Mouse (Mus musculus) layer of hippocampus, postnatal 25 days (tissue): ENCODE data around the gene Tuba8. TPM values are rescaled to one million over a fixed set of nuclear protein-coding genes. Genes with fewer than 3 reads are reported as not detected.

Source experiments
- DNase-seq, 2 experiments: peaks; one replicate each; pipeline ENCODE4 v3.0.0; 2022; ENCODE audit warnings: mixed read lengths in 2 of 2, low spot score in 1 of 2; ENCODE audit errors: extremely low spot score in 1 of 2
- total RNA-seq, 2 experiments: library from RNA; stranded (reverse); gene quantifications; 2 replicates each; pipeline ENCODE4 v1.2.3; 2021

Tuba8 gene
- total RNA-seq, 2 experiments from 2014 or later, result 4.3 to 5.3 TPM

DNA sequence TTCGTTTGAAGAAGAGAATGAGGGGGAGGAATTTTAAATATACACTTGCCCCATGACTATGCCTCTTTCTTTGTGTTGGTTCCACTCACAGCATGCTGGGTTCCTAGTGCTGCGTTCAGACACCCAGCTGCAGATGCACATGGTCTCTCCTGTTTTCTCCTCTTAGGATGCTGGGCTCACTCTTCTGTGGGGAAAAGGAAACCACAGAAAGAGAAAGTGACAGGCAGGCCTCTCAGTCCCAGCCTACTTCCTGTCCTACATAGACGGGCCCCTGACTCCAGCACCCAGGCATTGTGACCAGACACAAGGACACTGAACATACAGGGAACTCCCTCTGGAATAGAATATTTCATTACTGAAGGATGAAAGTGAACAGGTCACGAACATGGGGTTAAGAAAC, 15.5 kb downstream of the Tuba8 start:
- DNase-seq, result no peak

DNA sequence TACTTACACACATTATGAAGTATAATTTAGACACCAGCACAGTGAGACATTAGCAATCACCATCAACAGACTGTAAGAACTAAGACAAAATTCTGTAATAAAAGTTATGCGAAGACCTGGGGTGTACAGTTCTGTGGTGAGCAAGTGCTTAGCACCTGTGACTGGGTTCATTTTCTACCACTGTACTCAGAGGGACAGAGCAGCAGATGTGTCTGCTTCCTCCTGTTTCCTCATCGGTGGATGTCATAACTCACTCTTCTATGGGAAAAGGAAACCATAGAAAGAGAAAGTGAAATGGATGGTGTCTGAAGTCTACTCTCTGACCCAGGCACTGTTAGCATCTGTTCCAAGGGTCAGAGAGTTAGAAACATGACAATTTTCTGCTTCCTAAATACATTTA, 16.2 kb downstream of the Tuba8 start:
- DNase-seq, result no peak

DNA sequence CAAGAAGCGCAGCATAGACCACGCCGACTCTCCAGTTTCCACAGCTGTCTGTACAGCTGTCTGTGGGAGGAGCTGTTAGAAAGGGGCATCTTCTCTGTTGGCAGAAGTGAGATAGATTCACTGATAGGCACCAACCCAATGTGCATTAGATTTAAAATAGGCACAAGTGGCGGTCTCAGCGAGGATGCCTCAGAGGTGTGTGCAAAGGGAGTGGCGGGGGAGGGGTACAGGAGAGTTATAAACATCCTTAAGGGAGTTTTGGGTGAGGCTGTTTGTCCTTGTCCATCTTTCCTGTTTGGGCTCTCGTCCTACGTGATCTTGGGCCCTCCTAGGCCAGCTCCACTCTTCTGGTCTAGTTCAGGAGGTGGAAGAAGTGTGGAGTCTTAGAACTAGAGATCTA, 17.9 kb downstream of the Tuba8 start:
- DNase-seq, result no peak

DNA sequence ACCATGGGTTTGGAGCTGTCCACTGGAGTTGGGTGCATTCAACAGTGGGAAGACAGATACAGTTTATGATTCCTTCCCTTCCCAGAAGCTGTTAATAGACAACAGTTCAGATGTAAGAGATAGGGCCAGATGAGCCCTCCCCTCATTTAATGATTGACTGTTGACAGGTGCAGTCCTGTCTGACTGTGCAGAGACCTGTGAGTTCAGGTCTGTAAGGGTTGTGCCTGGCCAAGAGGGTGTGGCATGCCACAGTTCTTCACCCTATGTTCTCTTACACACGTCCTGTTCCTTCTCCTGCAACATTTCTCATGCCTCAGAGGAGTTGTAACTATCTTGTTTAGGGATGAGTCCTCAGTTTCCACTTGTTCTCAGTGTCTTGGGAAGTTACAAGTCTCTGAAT, 22.2 kb downstream of the Tuba8 start:
- no peak for DNase-seq

DNA sequence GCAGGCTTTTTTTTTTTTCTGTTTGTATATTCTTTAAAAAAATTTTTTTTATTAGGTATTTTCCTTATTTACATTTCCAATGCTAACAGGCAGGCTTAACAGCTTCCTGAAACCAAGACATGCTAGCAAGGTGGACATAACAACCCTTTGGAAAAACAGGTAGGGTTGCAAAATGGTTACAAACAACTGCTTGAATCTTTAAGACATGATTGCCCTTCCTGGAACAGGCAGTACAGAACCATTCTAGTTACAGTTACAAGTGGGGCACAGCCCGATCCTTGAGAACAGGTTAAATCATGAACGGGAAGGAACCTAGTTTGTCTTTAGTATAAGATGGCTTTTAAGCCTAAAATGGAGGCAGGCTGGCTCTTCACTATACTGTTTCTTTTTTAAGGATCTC, 25.9 kb downstream of the Tuba8 start:
- no peak for DNase-seq

DNA sequence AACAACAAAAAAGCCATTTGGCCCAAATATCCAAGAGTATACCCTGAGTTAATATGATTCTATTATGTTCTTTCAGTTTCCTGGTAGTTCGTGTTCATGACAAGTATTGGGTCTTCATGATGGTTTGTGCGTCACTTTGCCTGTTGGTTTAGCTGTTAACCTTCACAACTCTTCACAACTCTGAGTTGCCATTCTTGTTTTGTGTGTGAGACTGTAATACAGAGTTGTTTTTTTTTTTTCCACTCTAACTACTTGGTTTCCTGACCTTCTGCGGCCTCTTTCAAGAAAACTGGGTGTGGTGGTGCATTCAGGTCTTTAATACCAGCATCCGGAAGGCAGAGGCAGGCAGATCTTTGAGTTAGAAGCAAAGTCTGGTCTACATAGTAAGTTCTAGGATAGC, 27.7 kb downstream of the Tuba8 start:
- no peak for DNase-seq

DNA sequence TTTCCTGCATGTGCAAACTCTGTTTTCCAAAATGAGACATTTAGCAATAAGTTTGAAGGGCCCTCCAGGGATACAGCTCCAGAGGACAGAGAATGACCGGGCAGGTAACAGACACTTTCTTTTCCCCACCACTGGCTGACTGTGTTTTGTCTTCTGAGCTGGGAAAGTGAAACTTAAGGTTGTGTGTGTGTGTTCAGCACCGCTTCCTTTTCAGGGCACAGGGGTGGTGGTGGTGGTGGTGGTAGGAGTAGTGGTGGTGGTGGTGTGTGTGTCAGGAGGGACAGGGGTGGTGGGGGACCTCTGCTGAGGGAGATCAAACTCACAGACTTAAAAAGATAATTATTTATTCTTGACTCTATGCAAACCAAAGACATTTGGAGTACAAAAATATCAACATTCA, 31.3 kb downstream of the Tuba8 start:
- no peak for DNase-seq

DNA sequence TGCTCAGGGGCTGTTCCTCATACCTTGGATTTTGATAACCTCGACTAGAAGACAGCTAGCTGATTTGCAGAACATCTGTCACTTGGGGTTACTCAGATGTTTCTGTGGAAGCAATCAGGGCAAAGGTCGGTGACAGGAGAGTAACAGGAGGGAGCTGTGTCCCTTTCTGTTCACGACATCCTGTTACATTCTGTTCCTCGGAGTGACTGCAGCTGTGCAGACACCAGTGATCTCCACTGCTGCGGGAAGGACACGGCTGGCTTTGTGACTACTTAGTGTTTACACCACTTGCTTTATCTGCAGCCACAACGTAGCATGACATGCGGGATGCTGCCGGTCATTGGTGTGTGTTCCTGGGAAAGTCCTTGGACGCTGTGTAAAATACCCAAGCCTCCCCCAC, 32.7 kb downstream of the Tuba8 start:
- no peak for DNase-seq

DNA sequence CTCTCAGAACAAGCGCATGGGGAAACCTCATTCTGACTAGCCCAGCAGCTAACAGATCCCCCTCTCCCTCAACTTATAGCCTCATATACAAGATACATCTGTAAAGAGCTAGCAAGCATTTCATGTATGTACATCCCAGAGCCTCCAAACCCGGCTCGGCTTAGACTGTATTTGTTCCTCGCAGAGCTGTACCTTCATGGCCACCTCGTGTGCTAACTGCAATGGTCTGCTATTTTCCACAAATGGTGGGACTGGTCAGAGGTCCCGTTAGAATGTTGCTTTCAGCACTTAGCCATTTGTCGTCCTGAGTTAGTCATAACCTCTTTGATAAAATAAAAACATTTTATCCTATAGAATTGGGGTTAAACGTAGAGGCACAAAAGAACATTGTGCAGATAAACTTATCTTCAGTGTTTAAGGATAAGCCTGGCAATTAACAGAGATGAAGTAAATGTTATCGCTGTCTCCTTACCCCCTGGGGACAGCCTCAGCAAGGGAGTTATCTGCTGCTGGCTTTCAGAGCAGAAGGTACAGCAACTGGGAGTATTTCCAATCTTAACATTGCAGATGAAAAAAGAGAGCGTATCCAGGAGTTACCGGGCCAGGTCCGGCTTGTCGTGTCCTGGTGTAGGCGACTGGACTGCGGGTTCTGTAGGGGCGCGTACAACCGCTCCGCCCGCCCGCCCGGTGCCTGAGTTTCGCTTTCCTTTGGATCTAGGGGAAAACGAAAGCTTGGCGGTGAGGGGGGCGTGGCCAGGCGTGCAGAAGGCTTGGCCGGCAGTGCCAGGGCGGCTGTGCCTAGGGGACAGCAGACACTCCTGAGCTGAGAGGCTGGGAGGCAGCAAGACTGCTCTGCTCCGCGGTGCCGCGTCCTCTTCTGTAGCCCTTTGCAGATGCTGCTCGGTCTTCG, 34.9 kb downstream of the Tuba8 start, which contains the start of gene Usp18:
Usp18 (plus strand) TSS at position 780 of the 910 bp plus-strand sequence.
- peak; percentile 30 to 59 for DNase-seq

DNA sequence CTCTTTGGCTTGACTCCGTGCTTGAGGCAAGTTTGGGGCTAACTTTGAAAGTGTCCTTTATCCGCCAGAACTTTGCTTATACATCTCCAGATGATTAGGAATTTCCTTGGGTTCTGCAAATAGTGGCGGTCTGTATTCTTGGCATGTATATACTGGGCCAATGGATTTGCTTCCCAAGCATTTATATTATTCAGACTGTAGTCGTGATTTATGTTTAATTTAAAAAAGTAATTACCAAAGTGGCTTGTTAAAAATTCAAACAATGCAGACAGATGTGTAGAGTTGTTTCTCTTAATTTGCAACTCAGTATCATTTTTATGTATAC, 35.5 kb downstream of the Tuba8 start:
- DNase-seq, result no peak

DNA sequence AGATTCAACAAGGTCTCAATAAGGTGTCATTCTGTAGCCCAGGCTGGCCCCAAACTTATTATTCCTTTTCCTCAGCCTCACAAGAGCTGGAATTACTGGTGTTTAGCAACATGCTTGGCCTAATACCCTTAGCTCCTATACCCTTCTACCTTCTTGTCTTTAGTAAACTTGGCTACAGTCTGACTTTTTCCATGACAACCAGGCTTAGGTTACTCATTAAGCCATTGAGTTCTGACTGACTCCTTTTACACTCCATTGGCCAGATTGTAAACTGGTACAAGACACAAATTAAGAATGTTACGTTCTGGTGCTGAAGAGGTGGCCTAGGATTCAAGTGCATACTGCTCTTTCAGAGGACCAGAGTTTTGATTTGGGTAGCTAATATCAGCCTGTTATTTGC, 39.9 kb downstream of the Tuba8 start:
- no peak for DNase-seq

DNA sequence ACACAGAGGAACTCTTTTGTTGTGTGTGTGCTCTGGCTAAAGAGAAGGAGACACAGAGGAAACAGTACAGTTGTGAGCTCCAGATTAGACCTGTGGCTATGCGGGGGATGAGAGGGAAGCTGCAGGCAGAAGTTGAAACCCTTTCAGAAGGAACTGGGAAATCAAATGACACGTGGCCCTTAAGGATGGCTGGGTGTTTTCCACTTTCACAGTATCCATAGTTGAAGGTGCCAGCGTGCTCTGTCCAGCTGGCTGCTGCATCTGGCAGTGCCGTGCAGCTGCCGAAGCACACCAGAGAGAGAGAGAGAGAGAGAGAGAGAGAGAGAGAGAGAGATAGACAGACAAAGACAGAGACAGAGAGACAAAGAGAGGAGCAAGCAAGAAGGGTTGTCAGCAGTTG, 40.8 kb downstream of the Tuba8 start:
- DNase-seq, result no peak

DNA sequence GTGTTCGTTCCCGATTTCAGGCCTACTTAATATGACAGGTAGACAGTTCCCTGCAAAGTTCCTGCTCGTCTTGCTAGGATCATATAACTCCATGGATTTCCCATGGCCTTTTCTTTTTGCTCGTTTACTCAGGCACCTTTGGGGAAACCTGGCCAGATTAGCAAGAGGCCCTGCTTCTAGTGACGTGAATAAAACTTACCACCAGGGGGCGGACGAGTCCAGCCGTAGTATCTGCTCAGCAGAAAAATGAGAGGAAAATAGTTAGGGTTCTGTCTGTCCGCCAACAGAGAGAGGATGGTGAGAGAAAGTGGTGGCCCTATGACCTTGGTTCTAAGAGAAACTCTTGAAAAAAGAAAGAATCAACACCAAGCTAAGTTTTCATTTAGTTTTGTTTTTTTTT, 50.1 kb downstream of the Tuba8 start:
- DNase-seq, result peak; percentile 68 to 94

DNA sequence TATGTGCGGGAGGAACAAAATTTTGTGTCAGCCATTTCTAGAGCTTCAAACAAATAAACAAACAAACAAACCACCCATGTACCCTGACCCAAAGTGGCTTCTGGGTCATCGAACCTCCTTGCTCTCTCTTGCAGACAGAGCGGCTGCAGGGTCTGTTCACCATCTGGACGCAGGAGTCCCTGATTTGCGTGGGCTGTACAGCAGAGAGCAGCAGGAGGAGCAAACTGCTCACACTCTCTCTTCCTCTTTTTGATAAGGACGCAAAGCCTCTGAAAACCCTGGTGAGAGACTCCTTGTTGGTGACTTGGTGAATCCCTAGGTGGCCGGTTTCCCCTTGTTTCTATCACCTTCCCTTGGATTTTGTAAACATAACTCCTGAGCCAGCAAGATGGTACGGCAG, 50.7 kb downstream of the Tuba8 start:
- DNase-seq, result no peak

DNA sequence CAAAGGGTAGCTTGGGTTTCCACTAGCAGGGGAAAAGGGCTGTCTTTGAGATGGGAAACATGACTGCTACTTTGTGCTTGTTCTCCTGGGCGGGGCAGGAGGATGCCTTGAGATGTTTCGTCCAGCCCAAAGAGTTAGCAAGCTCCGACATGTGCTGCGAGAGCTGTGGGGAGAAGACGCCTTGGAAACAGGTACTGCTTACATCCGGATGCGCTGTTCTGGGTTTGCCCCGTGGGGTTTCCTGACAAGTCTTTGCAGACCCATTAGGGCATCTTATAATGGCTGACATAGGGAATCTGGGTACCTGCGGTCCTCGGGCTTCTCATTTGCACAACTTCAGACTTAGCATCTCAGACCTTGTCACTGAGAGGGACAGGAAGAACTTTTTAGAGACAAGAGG, 51.5 kb downstream of the Tuba8 start:
- DNase-seq, result no peak

DNA sequence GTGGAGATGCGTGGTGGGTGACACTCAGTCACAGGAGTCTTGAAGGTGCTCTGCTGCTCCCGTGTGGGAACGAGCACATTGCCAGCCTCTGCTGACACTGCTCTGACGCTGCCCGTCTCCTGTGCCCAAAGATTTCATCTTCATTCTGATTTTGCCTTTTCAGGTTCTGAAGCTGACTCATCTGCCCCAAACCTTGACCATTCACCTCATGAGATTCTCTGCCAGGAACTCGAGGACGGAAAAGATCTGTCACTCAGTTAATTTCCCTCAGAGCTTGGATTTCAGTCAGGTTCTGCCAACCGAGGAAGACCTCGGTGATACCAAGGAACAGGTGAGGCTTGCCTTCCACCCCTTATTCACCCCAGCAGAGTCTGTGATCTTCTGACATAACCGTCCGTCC, 52.0 kb downstream of the Tuba8 start:
- DNase-seq, result no peak

DNA sequence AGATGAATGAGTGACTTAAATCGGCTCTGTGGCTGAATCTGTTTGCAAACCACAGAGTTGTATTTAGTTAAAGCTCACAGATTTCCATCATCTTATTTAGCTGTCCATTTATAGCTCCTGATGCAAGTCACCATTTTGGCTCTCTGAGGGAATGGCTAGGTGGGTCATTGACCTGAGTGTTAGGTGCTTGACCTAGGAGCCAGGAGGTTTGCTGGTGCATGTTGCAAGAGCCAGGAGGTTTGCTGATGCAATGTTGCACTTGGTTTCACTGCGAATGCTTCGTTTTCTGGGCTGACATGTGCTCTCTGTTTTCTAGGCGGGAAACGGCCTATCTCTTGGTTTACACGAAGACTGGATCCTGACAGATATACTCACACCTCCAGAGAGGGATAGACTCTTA, 59.7 kb downstream of the Tuba8 start:
- DNase-seq, result no peak

DNA sequence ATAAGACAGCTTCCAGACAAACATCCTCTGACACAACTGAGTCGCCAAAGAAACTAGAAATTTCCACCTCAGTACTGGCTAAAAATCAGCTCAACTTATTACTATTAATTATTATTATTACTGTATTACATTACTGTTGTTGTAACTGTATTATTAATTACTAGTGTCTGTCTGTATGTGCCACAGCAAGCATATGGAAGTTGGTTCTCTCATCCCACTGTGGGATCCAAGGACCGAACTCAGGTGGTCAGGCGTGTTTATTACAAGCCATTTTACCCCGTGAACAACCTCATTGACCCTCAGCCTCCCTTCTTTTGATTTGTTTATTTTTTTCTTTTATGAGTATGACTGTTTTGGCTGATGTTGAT, 61.2 kb downstream of the Tuba8 start:
- no peak for DNase-seq

DNA sequence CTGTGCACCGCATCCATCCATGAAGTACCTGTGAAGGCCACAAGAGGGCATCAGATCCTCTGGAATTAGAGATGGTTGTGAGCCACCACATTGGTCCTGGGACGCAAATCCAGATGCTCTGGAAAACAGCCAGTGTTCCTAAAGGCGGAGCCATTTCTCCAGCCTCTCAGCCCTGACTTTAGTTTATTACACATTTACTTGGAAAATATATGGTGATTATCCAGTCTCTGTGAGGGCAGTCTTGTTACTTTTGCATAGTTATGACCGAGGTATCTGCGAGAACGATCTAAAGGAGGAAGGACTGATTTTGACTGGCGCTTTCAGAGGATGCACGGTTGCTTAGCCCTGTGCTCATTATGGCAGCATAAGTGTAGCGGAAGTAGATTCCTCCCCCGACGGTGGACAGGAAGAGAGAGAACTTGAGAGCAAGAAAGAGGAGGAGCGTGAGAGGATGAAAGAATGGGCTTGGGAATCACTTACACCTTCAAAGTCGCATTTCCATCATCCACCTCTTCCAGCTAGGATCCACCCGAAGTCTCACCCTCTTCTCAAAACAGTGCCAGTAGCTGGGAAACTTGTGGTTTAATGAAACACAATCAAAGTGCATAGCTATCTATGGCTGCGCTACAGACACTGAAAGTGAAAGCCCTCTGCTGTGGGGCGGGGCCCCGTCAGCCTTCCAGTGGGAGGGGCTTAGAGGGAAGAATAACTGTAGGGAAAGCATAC, 61.7 kb downstream of the Tuba8 start:
- peak; percentile 67 to 89 for DNase-seq

DNA sequence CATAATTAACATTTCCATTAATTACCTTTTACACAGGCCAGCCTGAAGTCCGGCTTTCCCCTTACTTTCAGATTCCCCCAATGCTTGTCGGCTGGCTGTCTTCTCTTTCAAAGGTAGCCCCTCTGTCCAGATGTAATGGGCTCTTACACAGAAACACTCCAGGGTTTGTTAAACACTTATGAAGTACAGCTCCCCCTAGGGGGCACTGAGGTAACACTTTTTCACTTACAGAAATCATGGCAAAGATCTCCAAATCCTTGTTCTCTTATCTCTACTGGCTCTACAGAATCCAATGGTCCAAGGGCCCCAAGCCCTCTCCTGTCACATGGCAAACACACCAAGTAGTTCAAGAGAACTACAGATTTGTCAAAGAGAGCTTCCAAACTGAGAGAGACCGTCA, 63.9 kb downstream of the Tuba8 start:
- DNase-seq, result peak in 1 of 2 experiments; percentile 39
